Mouse (Mus musculus): ENCODE measurements around the gene 9330161L09Rik. TPM values are rescaled to one million over a fixed set of nuclear protein-coding genes. Genes with fewer than 3 reads are reported as not detected.
"Not testable (repeated sequence)": the region's sequence is repeated elsewhere in the genome, so short reads cannot be mapped to it uniquely, and the experiment has no call there.

Gene 9330161L09Rik
- 0.67 and 1.8 TPM in 2 replicates for polyA plus RNA-seq (2011; ENCODE audit: insufficient read depth, insufficient read length, low read depth, missing spikeins)

DNA sequence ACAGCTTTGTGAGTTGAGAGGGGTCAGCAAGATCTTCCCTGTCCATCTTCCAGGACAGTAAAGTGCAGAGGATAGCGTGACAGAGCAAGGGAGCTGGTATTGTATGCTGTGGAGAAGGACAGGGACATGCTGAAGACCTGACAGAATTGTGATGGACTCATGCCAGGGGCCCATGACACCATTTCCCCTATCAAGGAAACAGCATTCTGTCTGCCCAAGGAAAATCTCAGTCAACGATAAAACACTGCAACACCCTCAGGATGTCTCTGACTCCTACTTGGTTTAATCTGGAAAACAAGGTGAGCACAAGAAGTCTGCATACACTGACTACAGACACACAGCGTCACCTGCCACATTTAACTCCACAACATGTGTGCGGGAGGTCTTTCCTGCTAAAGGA is at the start of gene 9330161L09Rik:
Gene 9330161L09Rik, minus strand, starts transcription at position 101 of the 400 bp plus-strand sequence.
- Histone ChIP-seq H3K36me3 (ENCODE audit: control insufficient read depth, insufficient read depth, low read length, poor library complexity, severe bottlenecking) (peaks cover 46% of the 10 kb centered on the region), H3K27me3 (ENCODE audit: control insufficient read depth, insufficient read depth, low read length, poor library complexity, severe bottlenecking) (no peaks in the 10 kb centered on the region), H3K4me3 (ENCODE audit: low read depth, low read length) (no peak within 1 kb of the TSS), H3K9me3 (replicated peaks; ENCODE audit: control insufficient read depth, insufficient read depth, low read length, poor library complexity, severe bottlenecking) (no peaks in the 10 kb centered on the region), H3K9ac (ENCODE audit: low read depth, poor library complexity, severe bottlenecking) (no peak within 1 kb of the TSS), H3K4me1 (ENCODE audit: control insufficient read depth, insufficient read depth, low read length) (peaks cover 2% of the 10 kb centered on the region), H3K27ac (ENCODE audit: insufficient read depth, low read length) (no peak within 1 kb of the TSS)
- TF ChIP-seq CTCF (IDR thresholded peaks at IDR 0.05; ENCODE audit: low read depth, low read length) (no peak), POLR2A (IDR thresholded peaks at IDR 0.05; ENCODE audit: insufficient read depth, low read length) (no peak), EP300 (IDR thresholded peaks at IDR 0.05; ENCODE audit: insufficient read depth, low read depth, low read length) (no peak)

DNA sequence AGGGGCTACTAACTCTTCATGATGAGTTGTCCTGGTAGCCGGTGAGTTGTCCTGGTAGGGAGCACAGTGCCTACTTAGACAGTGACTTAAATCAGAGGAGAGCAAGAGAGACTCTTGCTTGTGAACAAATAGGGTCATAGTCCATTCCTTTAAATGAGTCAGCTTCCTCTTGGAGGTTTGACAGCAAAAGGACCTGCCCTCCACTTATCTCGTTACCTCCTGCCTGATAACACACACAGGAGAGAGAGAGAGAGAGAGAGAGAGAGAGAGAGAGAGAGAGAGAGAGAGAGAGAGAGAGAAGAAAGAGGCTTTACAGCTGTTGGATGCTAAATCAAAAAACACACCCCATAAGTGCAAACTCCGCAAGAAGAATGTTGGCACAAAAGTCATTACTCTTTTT is 49.5 kb upstream of the 9330161L09Rik start, which contains the start of gene Ifi27l2b:
Gene Ifi27l2b, minus strand, starts transcription at position 84 of the 400 bp plus-strand sequence.
- H3K9me3 ChIP-seq (replicated peaks; ENCODE audit: control insufficient read depth, insufficient read depth, low read length, poor library complexity, severe bottlenecking), result no peaks in the 10 kb centered on the region
- H3K4me3 ChIP-seq (ENCODE audit: low read depth, low read length), result no peak within 1 kb of the TSS
- no peak within 1 kb of the TSS for H3K27ac ChIP-seq (ENCODE audit: insufficient read depth, low read length)
- no peaks in the 10 kb centered on the region for H3K36me3 ChIP-seq (ENCODE audit: control insufficient read depth, insufficient read depth, low read length, poor library complexity, severe bottlenecking)
- no peak within 1 kb of the TSS for H3K9ac ChIP-seq (ENCODE audit: low read depth, poor library complexity, severe bottlenecking)
- no peak for TF ChIP-seq EP300 (IDR thresholded peaks at IDR 0.05; ENCODE audit: insufficient read depth, low read depth, low read length)
- no peak for TF ChIP-seq CTCF (IDR thresholded peaks at IDR 0.05; ENCODE audit: low read depth, low read length)
- TF ChIP-seq POLR2A (IDR thresholded peaks at IDR 0.05; ENCODE audit: insufficient read depth, low read length), result no peak
- no peaks in the 10 kb centered on the region for H3K27me3 ChIP-seq (ENCODE audit: control insufficient read depth, insufficient read depth, low read length, poor library complexity, severe bottlenecking)
- no peaks in the 10 kb centered on the region for H3K4me1 ChIP-seq (ENCODE audit: control insufficient read depth, insufficient read depth, low read length)

DNA sequence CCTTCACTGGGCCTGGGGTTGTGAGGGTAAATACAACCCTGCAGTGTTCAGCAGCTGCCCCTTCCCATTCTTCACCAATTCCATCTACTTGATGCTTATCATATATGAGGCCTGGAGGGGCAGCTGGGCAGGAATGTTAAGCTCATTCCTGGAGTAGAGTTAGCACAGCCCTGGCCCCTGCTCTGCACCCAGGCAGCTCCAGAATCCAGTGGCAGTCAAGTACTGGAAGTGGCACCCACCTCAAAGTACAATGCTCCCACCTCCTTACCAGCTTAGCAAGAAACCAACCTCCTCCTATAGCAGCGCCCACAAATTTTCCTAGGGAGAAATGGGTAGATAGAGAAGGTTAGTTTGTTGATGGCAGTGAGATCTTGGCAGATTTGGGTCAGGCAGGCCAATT is 49.1 kb upstream of the 9330161L09Rik start:
- not testable (repeated sequence) for H3K36me3 ChIP-seq (ENCODE audit: control insufficient read depth, insufficient read depth, low read length, poor library complexity, severe bottlenecking); H3K27me3 ChIP-seq (ENCODE audit: control insufficient read depth, insufficient read depth, low read length, poor library complexity, severe bottlenecking); H3K9ac ChIP-seq (ENCODE audit: low read depth, poor library complexity, severe bottlenecking); H3K9me3 ChIP-seq (replicated peaks; ENCODE audit: control insufficient read depth, insufficient read depth, low read length, poor library complexity, severe bottlenecking); H3K27ac ChIP-seq (ENCODE audit: insufficient read depth, low read length); H3K4me3 ChIP-seq (ENCODE audit: low read depth, low read length); H3K4me1 ChIP-seq (ENCODE audit: control insufficient read depth, insufficient read depth, low read length)

DNA sequence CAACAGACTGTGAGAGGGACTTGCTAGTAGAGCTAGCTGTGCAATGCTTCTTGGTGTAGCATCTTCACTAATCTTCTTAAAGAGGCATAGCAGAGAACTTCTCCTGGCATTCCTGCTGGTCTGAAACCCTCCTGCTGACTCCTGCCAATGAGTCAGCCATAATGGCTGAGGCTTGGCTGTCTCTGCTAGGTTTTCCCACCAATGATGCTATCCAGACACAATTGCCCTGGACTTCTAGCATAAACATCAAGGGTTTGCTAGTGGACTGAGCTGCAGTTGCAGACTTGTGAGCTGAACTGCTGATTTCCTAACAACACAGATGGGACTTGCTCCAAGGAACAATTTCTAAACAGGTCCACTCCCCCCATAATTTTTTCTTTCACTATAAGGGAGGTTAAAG is 45.7 kb upstream of the 9330161L09Rik start:
- no peak overlapping the region for H3K4me3 ChIP-seq (ENCODE audit: low read depth, low read length)
- no peak overlapping the region for H3K27ac ChIP-seq (ENCODE audit: insufficient read depth, low read length)
- no peaks in the 10 kb centered on the region for H3K4me1 ChIP-seq (ENCODE audit: control insufficient read depth, insufficient read depth, low read length)
- no peak overlapping the region for H3K9ac ChIP-seq (ENCODE audit: low read depth, poor library complexity, severe bottlenecking)
- TF ChIP-seq POLR2A (IDR thresholded peaks at IDR 0.05; ENCODE audit: insufficient read depth, low read length) (no peak), EP300 (IDR thresholded peaks at IDR 0.05; ENCODE audit: insufficient read depth, low read depth, low read length) (no peak), CTCF (IDR thresholded peaks at IDR 0.05; ENCODE audit: low read depth, low read length) (no peak)
- no peaks in the 10 kb centered on the region for H3K36me3 ChIP-seq (ENCODE audit: control insufficient read depth, insufficient read depth, low read length, poor library complexity, severe bottlenecking)
- H3K27me3 ChIP-seq (ENCODE audit: control insufficient read depth, insufficient read depth, low read length, poor library complexity, severe bottlenecking), result no peaks in the 10 kb centered on the region
- no peaks in the 10 kb centered on the region for H3K9me3 ChIP-seq (replicated peaks; ENCODE audit: control insufficient read depth, insufficient read depth, low read length, poor library complexity, severe bottlenecking)

DNA sequence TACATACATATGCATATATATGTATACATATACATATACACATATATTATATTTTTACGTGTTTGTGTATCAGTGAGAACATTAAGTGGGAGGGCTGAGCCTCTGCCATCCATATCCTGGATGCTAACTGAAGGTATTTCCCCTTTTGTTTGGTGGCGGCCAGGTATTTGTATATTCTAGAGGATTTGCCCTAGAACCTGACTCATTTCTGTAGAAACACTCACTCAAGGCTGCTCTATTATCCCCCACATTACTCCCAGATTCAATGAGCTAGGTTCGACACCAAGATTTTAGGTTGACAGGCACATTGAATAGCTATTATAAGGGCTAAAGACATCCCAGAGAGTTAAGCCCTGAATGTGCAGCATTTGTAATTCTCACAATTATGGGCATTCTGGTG is 37.4 kb upstream of the 9330161L09Rik start:
- H3K27me3 ChIP-seq (ENCODE audit: control insufficient read depth, insufficient read depth, low read length, poor library complexity, severe bottlenecking), result no peaks in the 10 kb centered on the region
- H3K9ac ChIP-seq (ENCODE audit: low read depth, poor library complexity, severe bottlenecking), result no peak overlapping the region
- H3K9me3 ChIP-seq (replicated peaks; ENCODE audit: control insufficient read depth, insufficient read depth, low read length, poor library complexity, severe bottlenecking), result no peaks in the 10 kb centered on the region
- H3K36me3 ChIP-seq (ENCODE audit: control insufficient read depth, insufficient read depth, low read length, poor library complexity, severe bottlenecking), result no peaks in the 10 kb centered on the region
- no peak overlapping the region for H3K4me3 ChIP-seq (ENCODE audit: low read depth, low read length)
- H3K27ac ChIP-seq (ENCODE audit: insufficient read depth, low read length), result no peak overlapping the region
- no peak for TF ChIP-seq CTCF (IDR thresholded peaks at IDR 0.05; ENCODE audit: low read depth, low read length)
- TF ChIP-seq POLR2A (IDR thresholded peaks at IDR 0.05; ENCODE audit: insufficient read depth, low read length), result no peak
- no peak for TF ChIP-seq EP300 (IDR thresholded peaks at IDR 0.05; ENCODE audit: insufficient read depth, low read depth, low read length)
- H3K4me1 ChIP-seq (ENCODE audit: control insufficient read depth, insufficient read depth, low read length), result no peaks in the 10 kb centered on the region

DNA sequence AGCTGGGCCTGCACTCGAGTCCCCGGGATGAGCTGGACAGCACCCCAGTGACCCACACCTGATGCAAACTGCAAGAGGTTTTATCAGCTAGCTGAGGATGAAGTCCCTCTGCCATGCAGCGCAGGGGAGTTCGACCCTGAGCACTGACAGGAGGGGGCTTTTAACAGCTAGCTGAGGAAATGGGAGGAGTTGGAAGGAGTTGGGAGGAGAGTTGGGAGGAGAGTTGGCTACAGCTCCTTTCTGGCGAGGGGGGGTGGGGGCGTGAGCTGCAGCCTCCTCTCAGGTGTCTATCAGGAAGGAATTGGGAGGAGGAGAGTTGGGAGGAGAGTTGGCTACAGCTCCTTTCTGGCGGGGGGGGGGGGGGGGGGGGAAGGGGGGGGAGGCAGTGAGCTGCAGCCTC is 36.6 kb upstream of the 9330161L09Rik start:
- H3K9me3 ChIP-seq (replicated peaks; ENCODE audit: control insufficient read depth, insufficient read depth, low read length, poor library complexity, severe bottlenecking); H3K36me3 ChIP-seq (ENCODE audit: control insufficient read depth, insufficient read depth, low read length, poor library complexity, severe bottlenecking); H3K9ac ChIP-seq (ENCODE audit: low read depth, poor library complexity, severe bottlenecking); H3K27me3 ChIP-seq (ENCODE audit: control insufficient read depth, insufficient read depth, low read length, poor library complexity, severe bottlenecking); H3K4me3 ChIP-seq (ENCODE audit: low read depth, low read length); H3K4me1 ChIP-seq (ENCODE audit: control insufficient read depth, insufficient read depth, low read length); H3K27ac ChIP-seq (ENCODE audit: insufficient read depth, low read length): not testable (repeated sequence)
